Mouse (Mus musculus): ENCODE data around the gene Pidd1. TPM values are rescaled to one million over a fixed set of nuclear protein-coding genes. Genes with fewer than 3 reads are reported as not detected.
"Not testable (repeated sequence)": the region's sequence is repeated elsewhere in the genome, so short reads cannot be mapped to it uniquely, and the experiment has no call there.

The Pidd1 gene
- polyA plus RNA-seq, 1 experiment, result 4.8 TPM

DNA sequence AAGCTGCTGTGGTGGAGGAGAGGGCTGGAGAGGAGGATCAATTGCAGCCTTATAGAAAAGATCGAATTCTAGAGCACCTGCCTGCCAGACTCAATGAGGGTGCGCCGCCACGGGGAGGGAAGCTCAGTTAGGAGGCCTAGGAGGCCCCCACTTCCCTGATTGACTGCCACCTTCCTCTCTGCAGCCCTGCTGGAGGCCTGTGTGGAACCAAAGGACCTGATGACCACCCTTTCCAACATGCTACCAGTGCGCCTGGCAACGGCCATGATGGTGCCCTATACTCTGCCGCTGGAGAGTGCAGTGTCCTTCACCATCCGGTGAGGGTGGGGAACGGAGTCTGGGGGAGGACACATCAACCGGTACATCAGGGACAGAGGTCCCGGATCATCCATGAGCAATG, 14.8 kb upstream of the Pidd1 start:
- DNase-seq (ENCODE audit: low spot score), result no peak

DNA sequence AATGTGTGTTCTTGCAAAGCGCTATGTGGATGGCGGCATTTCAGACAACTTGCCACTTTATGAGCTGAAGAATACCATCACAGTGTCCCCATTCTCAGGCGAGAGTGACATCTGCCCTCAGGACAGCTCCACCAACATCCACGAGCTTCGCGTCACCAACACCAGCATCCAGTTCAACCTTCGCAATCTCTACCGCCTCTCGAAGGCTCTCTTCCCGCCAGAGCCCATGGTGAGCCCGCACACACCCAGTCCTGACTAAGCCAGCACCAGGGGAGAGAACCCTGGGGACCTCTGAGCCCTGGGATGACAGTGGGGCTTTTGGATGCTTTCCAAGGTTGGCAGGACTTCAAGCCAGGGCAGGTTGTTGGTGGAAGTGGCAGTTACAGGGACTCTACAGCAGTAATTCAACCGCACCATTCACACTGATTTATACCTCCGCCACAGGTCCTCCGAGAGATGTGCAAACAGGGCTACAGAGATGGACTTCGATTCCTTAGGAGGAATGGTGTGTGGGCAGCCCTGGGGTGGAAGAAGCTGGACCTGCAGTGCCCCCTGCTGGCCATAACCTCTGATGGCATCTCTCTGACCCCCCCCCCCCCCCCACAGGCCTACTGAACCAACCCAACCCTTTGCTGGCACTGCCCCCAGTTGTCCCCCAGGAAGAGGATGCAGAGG, 14.3 kb upstream of the Pidd1 start:
- DNase-seq (ENCODE audit: low spot score), result peak; percentile 23

DNA sequence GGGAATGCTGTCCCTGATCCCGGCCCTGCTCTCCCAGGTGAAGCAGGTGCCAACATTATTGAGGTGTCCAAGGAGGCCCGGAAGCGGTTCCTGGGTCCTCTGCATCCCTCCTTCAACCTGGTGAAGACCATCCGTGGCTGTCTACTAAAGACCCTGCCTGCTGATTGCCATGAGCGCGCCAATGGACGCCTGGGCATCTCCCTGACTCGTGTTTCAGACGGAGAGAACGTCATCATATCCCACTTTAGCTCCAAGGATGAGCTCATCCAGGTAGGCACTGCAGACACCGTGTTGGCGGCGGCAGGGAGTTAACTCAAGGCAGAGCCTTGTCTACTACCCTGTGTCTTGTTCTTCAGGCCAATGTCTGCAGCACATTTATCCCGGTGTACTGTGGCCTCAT, 13.4 kb upstream of the Pidd1 start:
- no peak for DNase-seq (ENCODE audit: low spot score)

DNA sequence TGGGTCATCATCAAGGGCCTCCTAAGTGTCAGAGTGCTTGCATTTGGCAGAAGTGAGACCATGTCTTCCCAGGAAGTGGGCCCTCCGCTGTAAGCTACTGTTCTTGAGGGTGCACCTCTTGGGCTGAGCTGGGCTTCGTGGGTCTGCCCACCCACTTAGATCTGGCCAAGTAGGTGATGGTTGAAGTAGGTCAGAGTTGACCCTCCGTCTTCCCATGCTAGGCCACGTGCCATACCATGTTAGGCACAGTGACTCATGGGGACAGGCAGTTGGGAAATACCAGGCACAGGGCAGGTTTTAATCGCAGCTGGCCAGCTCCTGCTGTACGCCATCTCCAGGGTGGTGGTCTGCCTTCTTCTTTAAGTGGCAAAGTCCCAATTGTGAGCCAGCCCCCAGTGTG, 12.9 kb upstream of the Pidd1 start:
- peak; percentile 30 for DNase-seq (ENCODE audit: low spot score)

DNA sequence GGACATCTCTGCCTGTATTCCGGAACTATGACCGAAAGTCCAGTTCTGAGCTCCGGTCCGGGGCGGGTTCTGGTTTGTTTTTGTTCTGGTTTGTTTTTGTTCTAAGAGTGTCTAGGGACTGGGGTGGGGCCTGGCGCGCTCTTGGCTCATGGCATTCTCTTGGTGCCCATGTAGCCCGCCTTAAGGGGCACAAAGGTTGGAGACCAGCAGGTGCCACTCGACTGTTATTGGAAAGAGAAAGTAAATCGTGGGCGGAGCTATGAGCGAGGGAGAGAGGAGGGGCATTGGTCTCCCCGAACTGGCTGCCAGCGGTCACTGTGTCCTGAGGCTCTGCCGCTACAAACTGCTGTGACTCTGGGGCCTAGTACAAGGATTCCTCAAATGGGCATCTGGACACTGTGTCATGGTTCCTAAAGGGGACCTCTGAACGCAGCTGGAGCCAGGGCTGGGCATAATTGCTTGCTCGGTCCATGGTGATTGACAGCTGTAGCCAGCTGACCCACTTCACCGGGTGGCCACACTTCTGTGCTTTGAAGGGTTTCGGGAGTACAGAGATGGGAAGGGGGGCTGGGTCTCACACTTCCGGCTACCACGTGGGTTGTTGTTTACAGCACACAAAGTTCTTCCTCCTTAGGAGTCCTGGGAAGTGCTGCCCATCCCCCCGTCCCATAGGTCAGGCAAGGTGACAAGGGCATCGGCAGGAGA, 11.9 kb upstream of the Pidd1 start:
- peak; percentile 63 for DNase-seq (ENCODE audit: low spot score)

DNA sequence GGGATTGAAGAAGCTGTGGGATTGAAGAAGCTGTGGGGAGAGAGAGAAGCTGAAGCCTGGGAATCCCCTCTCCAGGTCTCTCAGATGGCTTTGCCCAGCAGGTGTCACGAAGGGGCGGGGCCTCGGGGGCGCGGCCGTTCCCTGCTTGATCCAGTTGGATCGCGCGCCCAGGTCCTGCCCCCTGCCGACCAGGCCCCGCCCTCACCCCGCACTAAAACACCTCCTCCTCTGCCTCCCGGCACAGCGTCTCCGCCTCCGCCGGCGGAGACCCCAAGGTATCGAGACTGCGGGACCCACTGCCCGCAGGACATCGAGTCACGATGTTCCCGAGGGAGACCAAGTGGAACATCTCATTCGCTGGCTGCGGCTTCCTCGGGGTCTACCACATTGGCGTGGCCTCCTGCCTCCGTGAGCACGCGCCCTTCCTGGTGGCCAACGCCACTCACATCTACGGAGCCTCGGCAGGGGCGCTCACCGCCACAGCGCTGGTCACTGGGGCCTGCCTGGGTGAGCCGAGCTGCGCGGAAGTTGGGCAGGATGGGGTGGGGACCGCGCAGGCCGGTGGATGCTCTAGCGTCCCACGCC, 11.2 kb upstream of the Pidd1 start, which contains the start of gene Pnpla2:
Gene Pnpla2, plus strand, starts transcription at position 232 of the 585 bp plus-strand sequence.
- peak; percentile 88 for DNase-seq (ENCODE audit: low spot score)

DNA sequence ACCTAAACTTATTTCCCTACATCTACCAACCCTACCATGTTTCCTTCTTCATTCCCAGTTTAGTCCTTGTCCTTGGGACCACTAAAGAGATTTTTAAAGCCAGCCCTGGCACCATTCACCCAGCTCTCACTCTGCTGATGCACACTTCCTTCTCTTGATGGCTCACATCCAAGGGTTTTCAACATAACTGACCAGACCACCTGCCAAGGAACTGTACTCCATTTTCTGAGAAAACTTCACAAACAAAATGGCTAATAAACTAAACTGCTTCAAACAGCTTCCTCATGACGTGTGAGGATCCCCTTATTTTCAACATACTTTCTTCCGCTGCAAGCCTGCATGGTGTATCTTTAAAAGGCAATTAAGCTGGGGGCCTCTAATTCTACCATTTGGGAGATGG, 9.8 kb upstream of the Pidd1 start:
- no peak for DNase-seq (ENCODE audit: low spot score)

DNA sequence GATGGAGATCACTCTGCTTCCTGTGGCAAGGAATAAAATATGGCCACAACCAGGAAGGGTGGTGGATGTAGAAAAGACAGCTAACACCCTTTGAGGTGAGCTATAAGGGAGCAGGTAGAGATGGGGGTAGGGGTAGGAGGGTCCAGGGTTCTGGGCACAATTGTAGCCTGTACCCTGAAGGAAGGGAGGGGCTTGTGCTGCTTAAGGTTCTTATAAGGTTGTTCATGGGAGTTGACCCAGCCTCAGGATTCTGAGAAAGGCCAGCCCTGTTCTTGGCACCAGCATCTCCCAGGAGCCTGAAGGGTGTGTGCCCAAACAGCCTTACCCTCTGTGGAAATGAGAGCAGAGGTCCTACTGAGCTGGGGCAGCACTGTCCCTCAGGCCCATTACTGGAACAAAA, 8.1 kb upstream of the Pidd1 start:
- DNase-seq (ENCODE audit: low spot score), result no peak

DNA sequence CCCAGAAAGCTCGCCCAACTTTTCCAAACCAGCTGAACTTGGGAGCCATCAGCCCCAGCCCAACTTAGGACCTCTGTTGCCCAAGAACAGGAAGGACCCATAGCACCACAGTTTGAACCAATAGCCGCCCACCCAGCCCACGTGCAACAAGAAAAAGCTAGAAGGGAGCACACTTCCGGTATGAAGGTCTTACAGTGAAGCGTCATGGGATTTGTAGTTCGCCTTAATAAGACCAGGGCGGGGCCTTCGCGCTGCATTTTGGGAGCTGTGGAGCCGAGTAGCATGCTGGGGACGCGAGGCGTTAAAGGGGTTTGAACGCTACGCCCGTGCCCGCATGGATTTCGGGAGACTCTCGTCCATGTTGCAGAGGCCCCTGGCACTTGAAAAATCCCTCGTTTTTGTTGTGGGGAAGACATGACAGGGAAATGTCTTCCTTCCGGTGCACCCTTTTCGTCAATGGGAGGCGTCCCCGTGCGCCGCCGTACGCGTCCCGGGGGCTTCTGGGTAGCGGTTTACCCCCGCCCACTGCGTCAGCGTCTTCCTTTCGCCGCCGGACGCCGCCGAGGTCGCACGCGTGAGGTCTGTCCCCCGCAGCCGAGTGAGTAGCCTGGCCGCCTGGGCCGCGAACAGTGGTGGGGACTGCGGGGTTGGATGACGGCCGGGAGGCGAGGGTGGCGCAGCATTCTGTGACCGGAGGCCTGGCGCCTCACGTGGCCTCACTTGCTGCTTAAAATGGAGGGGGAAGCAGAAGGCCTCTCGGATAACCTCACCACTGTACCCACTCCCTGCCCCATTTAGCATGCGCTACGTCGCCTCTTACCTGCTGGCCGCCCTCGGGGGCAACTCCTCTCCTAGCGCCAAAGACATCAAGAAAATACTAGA, 3.5 kb upstream of the Pidd1 start, which contains the start of gene Rplp2:
Gene Rplp2, plus strand, starts transcription at position 261 of the 882 bp plus-strand sequence.
- DNase-seq (ENCODE audit: low spot score), result peak; percentile 94

DNA sequence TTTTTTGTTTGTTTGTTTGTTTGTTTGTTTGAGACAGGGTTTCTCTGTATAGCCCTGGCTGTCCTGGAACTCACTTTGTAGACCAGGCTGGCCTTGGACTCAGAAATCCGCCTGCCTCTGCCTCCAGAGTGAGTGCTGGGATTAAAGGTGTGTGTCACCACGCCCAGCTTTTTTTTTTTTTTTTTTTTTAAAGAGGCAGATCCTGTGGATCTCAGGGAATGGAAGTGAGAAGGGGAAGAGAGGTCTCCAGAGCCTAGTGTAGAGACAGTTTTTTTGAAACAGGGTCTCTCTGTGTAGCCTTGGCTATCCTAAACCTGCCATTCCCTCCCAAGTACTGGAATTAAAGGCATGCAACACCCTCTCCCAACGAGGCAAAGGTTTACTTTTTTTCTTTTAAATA, 2.5 kb upstream of the Pidd1 start:
- not testable (repeated sequence) for DNase-seq (ENCODE audit: low spot score)

DNA sequence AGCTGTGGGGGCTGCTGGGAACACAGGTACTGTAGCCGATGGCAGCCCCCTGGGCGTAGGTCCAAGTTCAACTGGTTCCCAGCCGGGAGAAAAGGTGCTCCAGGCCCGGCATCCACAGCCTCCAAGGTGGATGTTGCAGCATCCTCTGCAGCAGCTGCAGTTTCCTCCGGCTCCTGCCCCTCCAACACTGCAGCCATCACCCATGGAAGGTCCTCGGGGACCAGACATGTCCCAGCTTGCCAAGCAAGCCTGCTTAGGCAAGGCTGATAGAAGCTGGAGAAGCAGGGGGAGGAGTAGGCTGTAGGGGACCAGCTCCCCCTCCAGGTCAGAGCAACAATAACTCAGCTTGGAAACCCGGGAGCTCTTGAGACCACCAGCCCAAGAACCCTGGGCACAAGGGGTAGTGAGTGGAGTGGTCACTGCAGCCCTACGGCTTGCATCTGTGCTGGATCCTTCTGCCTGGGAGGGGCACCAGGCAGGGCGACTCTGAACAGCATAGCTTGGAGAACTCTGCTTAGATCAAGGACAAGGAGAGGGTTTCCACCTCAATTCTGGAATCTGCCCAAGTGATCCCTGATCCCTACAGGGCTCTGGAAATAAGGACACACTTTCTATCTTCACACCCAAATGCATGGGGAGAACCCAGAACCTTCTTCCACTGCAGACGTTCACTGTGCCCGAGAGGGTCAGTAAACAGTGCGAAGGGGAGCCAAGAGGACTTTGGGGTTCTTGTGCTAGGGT, 574 bp downstream of the Pidd1 start:
- DNase-seq (ENCODE audit: low spot score), result peak; percentile 35

DNA sequence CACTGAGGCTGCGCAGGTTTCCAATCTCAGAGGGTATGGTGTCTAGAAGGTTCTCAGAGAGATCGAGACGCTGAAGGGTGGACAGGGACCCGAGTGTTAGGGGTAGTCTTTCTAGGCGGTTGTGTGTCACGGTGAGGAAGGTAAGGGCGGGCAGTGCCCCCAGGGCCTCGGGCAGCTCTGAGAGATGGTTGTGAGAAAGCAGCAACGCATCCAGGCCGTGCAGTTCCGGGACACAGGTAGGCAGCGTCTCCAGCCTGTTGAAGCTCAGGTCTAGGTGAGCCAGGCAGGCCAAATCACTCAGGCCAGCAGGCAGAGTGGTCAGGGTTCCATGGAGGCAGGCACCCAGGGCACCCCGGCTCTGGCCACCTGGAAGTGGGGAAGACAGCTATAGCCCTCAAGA, 1.6 kb downstream of the Pidd1 start:
- DNase-seq (ENCODE audit: low spot score), result peak; percentile 20

DNA sequence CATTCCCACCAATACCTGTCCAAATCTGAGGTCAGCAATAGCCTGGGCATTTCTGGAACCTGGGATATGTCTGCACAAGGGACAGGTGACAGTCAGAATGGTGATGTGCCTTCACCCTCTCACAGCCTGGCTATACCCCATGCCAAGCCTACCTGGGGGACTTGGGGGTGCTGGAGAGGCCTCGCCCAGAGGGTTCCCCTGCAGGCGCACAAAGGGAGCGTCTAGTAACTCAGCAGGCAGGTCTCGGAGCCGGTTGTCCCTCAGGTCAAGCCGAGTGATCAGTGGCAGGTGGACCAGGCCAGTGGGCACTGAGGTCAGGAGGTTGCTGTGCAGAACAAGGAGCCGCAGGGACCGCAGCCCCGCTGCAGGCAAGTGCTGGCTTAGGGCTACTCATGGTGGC, 2.4 kb downstream of the Pidd1 start:
- no peak for DNase-seq (ENCODE audit: low spot score)

DNA sequence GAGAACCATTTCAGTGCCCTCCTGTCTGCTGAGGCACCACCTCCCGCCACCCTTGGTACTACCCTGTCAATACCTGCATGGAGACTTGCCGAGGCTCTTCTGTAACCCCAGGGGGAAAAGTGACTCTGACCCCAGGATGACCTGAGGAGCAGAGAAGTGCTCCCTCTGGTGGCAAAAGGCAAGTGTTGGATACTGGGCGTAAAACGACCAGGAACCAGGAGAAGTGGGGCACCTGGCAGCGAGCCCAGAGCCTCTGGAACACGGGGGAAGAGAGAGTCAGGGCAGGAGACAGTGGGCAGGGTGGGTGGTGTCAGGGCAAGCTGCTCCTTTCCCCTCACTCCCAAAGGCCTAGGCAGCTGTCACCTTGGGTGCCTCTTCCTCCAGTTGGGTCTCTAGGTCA, 3.2 kb downstream of the Pidd1 start:
- no peak for DNase-seq (ENCODE audit: low spot score)

DNA sequence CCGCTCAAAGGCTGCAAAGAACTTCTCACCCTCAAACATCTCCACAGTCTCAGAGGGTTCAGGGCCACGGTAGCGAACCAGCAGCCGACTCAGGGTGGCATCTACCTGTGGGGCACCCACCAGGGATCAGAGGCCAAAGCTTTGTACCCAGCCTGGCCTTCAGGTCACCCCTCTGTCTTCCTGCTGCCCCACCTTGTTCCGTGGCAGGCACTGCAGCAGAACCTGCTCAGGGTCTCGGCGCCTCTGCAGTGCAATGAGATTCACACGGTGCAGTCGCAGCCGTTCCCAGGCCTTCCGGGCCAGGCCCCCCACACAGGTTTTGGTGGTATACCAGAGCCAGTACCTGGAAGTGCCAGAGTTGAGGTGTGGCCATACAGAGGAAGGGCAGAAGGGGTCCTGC, 4.0 kb downstream of the Pidd1 start:
- no peak for DNase-seq (ENCODE audit: low spot score)

DNA sequence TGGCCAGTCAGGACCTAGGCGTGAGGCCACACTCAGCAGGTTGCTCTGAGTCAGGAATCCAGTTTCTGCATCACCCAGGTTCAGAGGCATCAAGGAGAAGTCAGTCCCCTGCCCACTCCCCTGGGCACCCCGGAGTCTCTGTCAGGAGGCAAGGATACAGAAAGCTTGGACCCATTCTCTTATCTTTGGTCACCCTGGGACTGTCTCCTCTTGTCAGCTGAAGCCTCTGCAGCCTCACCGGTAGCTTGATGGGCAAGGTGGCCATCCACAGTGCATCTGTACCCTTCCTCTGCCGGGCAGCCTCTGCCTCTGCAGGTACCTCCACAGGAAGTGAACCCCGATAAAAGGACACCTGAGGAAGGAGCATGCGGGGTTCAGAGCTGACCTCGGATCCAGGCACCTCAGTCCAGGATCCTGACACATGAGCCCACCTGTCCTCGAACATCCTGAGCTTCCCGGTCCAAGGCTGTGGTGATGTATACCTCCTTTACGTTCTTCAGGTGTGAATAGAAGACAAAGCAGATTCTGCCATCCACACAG, 4.6 kb downstream of the Pidd1 start:
- DNase-seq (ENCODE audit: low spot score), result no peak

DNA sequence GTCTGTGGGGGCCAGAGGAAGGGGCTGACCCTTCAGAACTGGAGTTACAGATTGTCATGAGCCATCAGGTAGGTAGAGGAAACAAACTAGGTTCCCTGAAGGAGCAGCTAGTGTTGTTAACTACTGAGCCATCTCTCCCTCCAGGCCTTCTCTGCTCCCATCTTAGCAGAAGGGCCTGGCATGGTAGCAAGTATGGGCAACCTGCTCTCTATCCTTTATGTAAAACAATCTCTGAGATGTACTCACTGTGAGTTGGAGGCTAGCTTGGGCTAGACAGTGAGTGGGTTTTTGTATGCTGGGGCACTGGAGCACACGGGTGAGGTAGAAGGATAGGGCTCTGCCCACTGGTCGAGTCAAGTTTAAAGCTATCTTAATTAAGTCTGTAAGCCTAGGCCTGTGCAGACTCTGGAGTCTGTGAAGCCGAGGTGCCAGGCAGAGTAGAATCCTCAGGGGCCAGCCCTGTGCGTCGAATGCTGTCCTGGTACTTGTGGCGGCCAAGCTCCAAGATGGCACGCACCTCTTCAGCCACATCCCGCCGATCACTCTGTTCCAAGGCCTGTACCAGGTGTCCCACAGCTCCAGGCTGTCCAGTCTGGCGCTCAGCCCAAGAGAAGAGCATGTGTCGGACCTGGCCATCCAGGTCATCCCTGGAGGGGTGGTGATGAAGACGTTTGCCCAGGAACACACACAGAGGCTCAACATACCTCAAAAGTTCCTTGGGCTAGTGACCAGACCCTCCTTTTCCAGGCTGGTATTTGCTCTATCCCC, 5.4 kb downstream of the Pidd1 start:
- no peak for DNase-seq (ENCODE audit: low spot score)

DNA sequence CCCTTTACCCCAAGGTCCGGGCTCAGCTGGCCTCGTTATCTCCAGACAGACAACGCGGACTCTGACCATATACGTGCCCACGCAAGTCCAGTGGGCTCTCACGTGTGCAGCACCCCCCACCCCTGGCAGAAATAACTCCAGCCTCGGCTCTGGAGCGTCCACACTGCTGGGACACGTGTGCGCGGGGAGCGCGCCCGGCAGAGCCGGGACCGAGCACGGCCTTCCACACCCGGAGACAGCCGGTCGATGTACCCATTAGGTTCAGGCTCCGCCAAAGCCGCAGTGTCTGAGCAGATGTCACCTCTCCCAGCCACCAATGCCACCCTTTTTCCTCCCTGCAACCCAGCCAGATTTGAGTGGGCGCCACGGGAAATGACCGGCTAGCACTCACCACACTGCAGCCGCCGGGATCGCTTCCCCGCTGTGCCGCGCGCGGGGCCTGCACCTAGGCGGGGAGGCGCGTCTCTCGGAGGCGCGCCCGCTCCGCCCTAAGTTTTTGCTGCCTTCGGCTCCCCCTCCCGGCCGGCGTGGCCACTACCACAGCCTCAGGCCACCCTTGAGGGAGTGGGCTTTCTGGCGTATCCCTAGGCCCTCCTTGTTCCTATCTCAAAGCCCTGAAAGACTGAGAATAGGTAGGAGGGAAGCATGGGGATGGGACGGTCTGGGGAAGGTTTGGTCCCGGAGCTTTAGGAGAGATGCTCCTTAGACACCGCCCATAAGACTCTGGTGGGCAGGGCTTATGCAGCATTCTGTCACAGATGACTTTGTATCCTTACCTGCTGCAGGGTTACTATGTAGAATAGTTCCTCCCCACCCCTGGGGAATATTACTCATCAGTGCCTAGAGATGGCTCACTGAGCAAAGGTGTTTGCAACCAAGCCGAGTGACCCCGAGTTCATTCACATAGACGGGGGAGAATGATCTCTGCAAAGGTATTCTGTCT, 6.4 kb downstream of the Pidd1 start, which contains the start of gene Slc25a22:
Gene Slc25a22, minus strand, starts transcription at position 715 of the 943 bp plus-strand sequence.
- DNase-seq (ENCODE audit: low spot score), result no peak

DNA sequence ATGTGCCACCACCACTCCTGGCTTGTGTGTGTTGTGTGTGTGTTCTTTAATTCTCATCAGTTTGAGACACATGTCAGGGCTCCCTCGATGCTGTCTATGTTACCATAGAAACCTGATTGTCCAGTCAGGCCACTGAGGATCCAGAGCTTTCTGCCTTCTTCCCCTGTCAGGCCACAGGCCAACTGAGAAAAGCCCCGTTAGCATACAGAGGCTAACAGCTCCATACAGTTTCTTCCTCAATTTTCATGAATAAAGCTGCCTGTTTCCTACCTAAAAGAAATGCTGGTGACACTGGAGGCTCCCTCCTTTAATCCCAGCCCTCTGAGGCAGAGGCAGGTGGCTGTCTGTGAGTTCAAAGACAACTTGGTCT, 7.3 kb downstream of the Pidd1 start:
- no peak for DNase-seq (ENCODE audit: low spot score)

All from urinary bladder, adult 2 months (tissue).